Mouse (Mus musculus): ENCODE measurements at regions not wholly inside any gene's neighbourhood (a gene's known extent, or its start where the extent isn't known, plus 50 kb on each side); places are given as distances from the start of the nearest gene placed in this dataset.

- H3K9ac ChIP-seq = no peak overlapping the region
- no peaks in the 10 kb centered on the region for H3K4me1 ChIP-seq
- H3K4me3 ChIP-seq = no peak overlapping the region
- H3K4me2 ChIP-seq (replicated peaks) = no peak overlapping the region
- H3K27ac ChIP-seq = no peak overlapping the region
- no peaks in the 10 kb centered on the region for H3K27me3 ChIP-seq
- H3K36me3 ChIP-seq = no peaks in the 10 kb centered on the region
- WGBS = 91% methylated on average over 5 of the region's 5 CpGs
- H3K9me3 ChIP-seq (replicated peaks) = no peaks in the 10 kb centered on the region
- no peak for ATAC-seq (ENCODE audit: low FRiP score)
These were observed 373.3 kb downstream of the Lpin1 start for GRCm38 (mm10) chr12:16237498-16237897.

- no peaks in the 10 kb centered on the region for H3K27me3 ChIP-seq
- no peak overlapping the region for H3K9ac ChIP-seq
- H3K4me1 ChIP-seq = no peaks in the 10 kb centered on the region
- no peaks in the 10 kb centered on the region for H3K36me3 ChIP-seq
- no peaks in the 10 kb centered on the region for H3K9me3 ChIP-seq (replicated peaks)
- no peak overlapping the region for H3K4me2 ChIP-seq (replicated peaks)
- WGBS = 85% methylated on average over 3 of the region's 3 CpGs
- no peak for ATAC-seq (ENCODE audit: low FRiP score)
- no peak overlapping the region for H3K27ac ChIP-seq
- H3K4me3 ChIP-seq = no peak overlapping the region
These were observed 377.2 kb downstream of the Lpin1 start for GRCm38 (mm10) chr12:16233559-16233958.

- H3K9me3 ChIP-seq (replicated peaks) = no peaks in the 10 kb centered on the region
- H3K27me3 ChIP-seq = no peaks in the 10 kb centered on the region
- no peak for ATAC-seq (ENCODE audit: low FRiP score)
- no peaks in the 10 kb centered on the region for H3K36me3 ChIP-seq
- H3K27ac ChIP-seq = no peak overlapping the region
- no peak overlapping the region for H3K4me3 ChIP-seq
- 87% methylated on average over 8 of the region's 8 CpGs for WGBS
- H3K4me1 ChIP-seq = no peaks in the 10 kb centered on the region
- no peak overlapping the region for H3K9ac ChIP-seq
- no peak overlapping the region for H3K4me2 ChIP-seq (replicated peaks)
These were observed 377.9 kb downstream of the Lpin1 start for GRCm38 (mm10) chr12:16232828-16233227.

DNA sequence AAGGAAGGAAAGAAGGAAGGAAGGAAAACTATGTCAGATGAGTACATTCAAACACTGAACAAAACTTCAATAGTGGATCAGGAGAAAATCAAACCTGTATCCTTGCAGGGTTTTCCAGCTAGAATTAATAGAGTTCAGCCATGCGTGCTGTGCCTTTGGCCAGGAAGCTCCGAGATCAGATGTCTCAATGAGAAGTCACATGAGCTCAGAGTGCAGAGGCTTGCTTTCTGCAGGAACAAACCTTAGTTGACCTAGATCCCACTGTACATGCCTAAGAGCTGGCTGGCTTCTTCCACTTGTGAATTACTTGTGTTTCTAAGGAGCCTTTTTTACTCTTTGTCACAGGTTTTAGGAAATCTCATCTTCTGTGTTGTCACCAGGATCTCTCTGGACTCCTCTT lies 378.7 kb downstream of the Lpin1 start:
- Histone ChIP-seq H3K27me3 (no peaks in the 10 kb centered on the region), H3K4me3 (no peak overlapping the region), H3K4me2 (replicated peaks) (no peak overlapping the region), H3K9me3 (replicated peaks) (no peaks in the 10 kb centered on the region), H3K27ac (no peak overlapping the region), H3K36me3 (no peaks in the 10 kb centered on the region), H3K4me1 (no peaks in the 10 kb centered on the region), H3K9ac (no peak overlapping the region)
- ATAC-seq (ENCODE audit: low FRiP score) = no peak
- 62% methylated on average over 2 of the region's 2 CpGs for WGBS

DNA sequence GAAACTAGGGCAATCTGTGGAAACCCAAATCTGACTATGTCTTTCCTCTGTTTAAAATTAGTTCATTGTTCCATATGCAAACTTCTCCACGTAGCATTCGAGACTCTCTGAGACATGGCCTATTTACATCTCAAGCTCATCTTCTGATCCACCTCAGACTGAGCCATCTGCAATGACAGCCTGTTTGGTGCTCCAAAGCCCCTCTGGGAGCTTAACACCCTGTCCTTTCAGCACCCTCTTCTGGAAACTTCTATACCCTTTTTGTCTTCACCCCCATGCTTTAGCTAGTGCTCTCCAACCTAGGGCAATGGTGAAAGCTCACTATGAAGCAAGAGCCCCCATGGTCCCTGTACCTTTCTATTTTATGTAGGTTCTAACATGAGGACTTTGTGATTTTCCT lies 379.7 kb downstream of the Lpin1 start:
- no peak overlapping the region for H3K27ac ChIP-seq
- H3K4me2 ChIP-seq (replicated peaks) = no peak overlapping the region
- ATAC-seq (ENCODE audit: low FRiP score) = no peak
- no peaks in the 10 kb centered on the region for H3K9me3 ChIP-seq (replicated peaks)
- no peaks in the 10 kb centered on the region for H3K4me1 ChIP-seq
- 80% methylated on average over 2 of the region's 2 CpGs for WGBS
- H3K4me3 ChIP-seq = no peak overlapping the region
- H3K36me3 ChIP-seq = no peaks in the 10 kb centered on the region
- H3K9ac ChIP-seq = no peak overlapping the region
- no peaks in the 10 kb centered on the region for H3K27me3 ChIP-seq

GRCm38 (mm10) chr12:16225428-16225827 lies 385.3 kb downstream of the Lpin1 start:
- no peaks in the 10 kb centered on the region for H3K27me3 ChIP-seq
- no peaks in the 10 kb centered on the region for H3K9me3 ChIP-seq (replicated peaks)
- ATAC-seq (ENCODE audit: low FRiP score) = no peak
- WGBS = 91% methylated on average over 2 of the region's 2 CpGs
- H3K36me3 ChIP-seq = no peaks in the 10 kb centered on the region
- no peak overlapping the region for H3K27ac ChIP-seq
- H3K9ac ChIP-seq = no peak overlapping the region
- H3K4me3 ChIP-seq = no peak overlapping the region
- no peaks in the 10 kb centered on the region for H3K4me1 ChIP-seq
- H3K4me2 ChIP-seq (replicated peaks) = no peak overlapping the region

GRCm38 (mm10) chr12:16222836-16223450 lies 387.8 kb downstream of the Lpin1 start:
- H3K27ac ChIP-seq = no peak overlapping the region
- no peak overlapping the region for H3K4me3 ChIP-seq
- H3K27me3 ChIP-seq = no peaks in the 10 kb centered on the region
- H3K36me3 ChIP-seq = no peaks in the 10 kb centered on the region
- ATAC-seq (ENCODE audit: low FRiP score) = no peak
- H3K4me2 ChIP-seq (replicated peaks) = no peak overlapping the region
- 69% methylated on average over 9 of the region's 9 CpGs for WGBS
- no peaks in the 10 kb centered on the region for H3K9me3 ChIP-seq (replicated peaks)
- no peaks in the 10 kb centered on the region for H3K4me1 ChIP-seq
- H3K9ac ChIP-seq = no peak overlapping the region

GRCm38 (mm10) chr12:16222205-16222604 lies 388.6 kb downstream of the Lpin1 start:
- H3K9me3 ChIP-seq (replicated peaks) = no peaks in the 10 kb centered on the region
- no peak for ATAC-seq (ENCODE audit: low FRiP score)
- H3K4me2 ChIP-seq (replicated peaks) = no peak overlapping the region
- H3K36me3 ChIP-seq = no peaks in the 10 kb centered on the region
- H3K4me3 ChIP-seq = no peak overlapping the region
- H3K9ac ChIP-seq = no peak overlapping the region
- H3K4me1 ChIP-seq = no peaks in the 10 kb centered on the region
- H3K27ac ChIP-seq = no peak overlapping the region
- H3K27me3 ChIP-seq = no peaks in the 10 kb centered on the region

DNA sequence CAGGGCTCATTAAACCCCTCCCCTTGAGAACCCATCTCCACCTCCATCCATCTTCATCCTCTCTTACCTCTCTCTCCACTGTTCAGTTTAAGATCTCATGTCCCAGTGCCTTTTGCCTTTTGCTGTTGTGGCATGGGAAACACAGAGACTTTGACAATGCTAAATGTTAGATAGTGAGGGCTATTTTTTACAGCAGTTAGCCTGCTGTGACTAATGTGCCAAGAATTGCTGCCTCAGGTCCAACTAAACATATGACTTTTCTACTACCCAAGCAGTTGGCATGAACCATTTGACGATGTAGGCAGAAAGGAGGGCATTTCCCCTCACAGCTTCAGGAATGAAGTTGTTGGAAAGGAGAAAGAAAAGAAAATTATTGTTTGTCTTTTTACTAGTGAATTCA lies 389.6 kb downstream of the Lpin1 start:
- no peak overlapping the region for H3K9ac ChIP-seq
- H3K4me1 ChIP-seq = no peaks in the 10 kb centered on the region
- H3K9me3 ChIP-seq (replicated peaks) = no peaks in the 10 kb centered on the region
- no peak overlapping the region for H3K4me3 ChIP-seq
- no peak overlapping the region for H3K4me2 ChIP-seq (replicated peaks)
- H3K27me3 ChIP-seq = no peaks in the 10 kb centered on the region
- WGBS = 92% methylated on average over 1 of the region's 1 CpGs
- ATAC-seq (ENCODE audit: low FRiP score) = no peak
- no peak overlapping the region for H3K27ac ChIP-seq
- H3K36me3 ChIP-seq = no peaks in the 10 kb centered on the region

GRCm38 (mm10) chr12:16220561-16220960 lies 390.2 kb downstream of the Lpin1 start:
- Histone ChIP-seq H3K9me3 (replicated peaks) (no peaks in the 10 kb centered on the region), H3K9ac (no peak overlapping the region), H3K4me2 (replicated peaks) (no peak overlapping the region), H3K27ac (no peak overlapping the region), H3K36me3 (no peaks in the 10 kb centered on the region), H3K27me3 (no peaks in the 10 kb centered on the region), H3K4me1 (no peaks in the 10 kb centered on the region), H3K4me3 (no peak overlapping the region)
- ATAC-seq (ENCODE audit: low FRiP score) = no peak
- WGBS = 92% methylated on average over 3 of the region's 3 CpGs

GRCm38 (mm10) chr12:16218906-16219305 lies 391.9 kb downstream of the Lpin1 start:
- H3K9ac ChIP-seq = no peak overlapping the region
- no peak overlapping the region for H3K4me3 ChIP-seq
- no peak overlapping the region for H3K27ac ChIP-seq
- no peak overlapping the region for H3K4me2 ChIP-seq (replicated peaks)
- no peaks in the 10 kb centered on the region for H3K9me3 ChIP-seq (replicated peaks)
- no peaks in the 10 kb centered on the region for H3K27me3 ChIP-seq
- H3K4me1 ChIP-seq = no peaks in the 10 kb centered on the region
- no peaks in the 10 kb centered on the region for H3K36me3 ChIP-seq
- no peak for ATAC-seq (ENCODE audit: low FRiP score)
- WGBS = 89% methylated on average over 4 of the region's 4 CpGs

DNA sequence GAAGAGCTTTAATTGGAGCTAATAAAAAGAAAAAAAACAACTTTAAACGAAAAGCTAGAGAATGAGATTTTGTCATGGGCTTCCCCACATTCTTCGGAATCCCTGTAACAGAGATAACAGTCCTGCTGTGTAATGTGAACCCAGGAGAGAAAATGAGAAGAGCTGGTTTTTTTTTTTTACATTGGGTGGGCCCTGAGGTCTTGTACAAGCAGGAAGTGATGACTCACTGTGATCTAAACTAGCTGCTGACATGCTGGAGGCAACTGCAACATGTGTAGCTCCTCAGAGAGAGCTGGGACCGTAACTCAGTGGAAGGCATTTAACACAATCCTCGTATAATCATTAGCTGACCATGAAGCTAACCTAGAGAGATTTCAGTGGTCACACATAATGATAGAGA lies 393.8 kb upstream of the Trib2 start:
- no peaks in the 10 kb centered on the region for H3K4me1 ChIP-seq
- no peak overlapping the region for H3K4me3 ChIP-seq
- no peak overlapping the region for H3K27ac ChIP-seq
- 67% methylated on average over 4 of the region's 4 CpGs for WGBS
- no peak overlapping the region for H3K4me2 ChIP-seq (replicated peaks)
- no peaks in the 10 kb centered on the region for H3K9me3 ChIP-seq (replicated peaks)
- no peak for ATAC-seq (ENCODE audit: low FRiP score)
- no peaks in the 10 kb centered on the region for H3K27me3 ChIP-seq
- H3K9ac ChIP-seq = no peak overlapping the region
- H3K36me3 ChIP-seq = no peaks in the 10 kb centered on the region

- no peak for ATAC-seq (ENCODE audit: low FRiP score)
- Histone ChIP-seq H3K9ac (no peak overlapping the region), H3K27ac (no peak overlapping the region), H3K9me3 (replicated peaks) (no peaks in the 10 kb centered on the region), H3K36me3 (no peaks in the 10 kb centered on the region), H3K4me2 (replicated peaks) (no peak overlapping the region), H3K4me1 (no peaks in the 10 kb centered on the region), H3K4me3 (no peak overlapping the region), H3K27me3 (no peaks in the 10 kb centered on the region)
- WGBS = 55% methylated on average over 2 of the region's 2 CpGs
These were observed 393.4 kb upstream of the Trib2 start for GRCm38 (mm10) chr12:16210111-16210510.
